Mouse (Mus musculus) kidney, embryonic 16.5 days (tissue): ENCODE data around the gene Elmsan1. TPM values are rescaled to one million over a fixed set of nuclear protein-coding genes. Genes with fewer than 3 reads are reported as not detected.

Experiments
- ATAC-seq: fragments of 200-750 bp; cut with Nextera tagmentation; 2 replicates; pipeline ENCODE4 v1.8.0; 2017; ENCODE audit warnings: moderate TSS enrichment; ENCODE audit not compliant: low FRiP score, low TSS enrichment
- H3K27ac ChIP-seq: fragments of 300-500 bp; sonication (generic); 2 replicates; pipeline ENCODE4 v1.5.1; 2014; ENCODE audit warnings: low read length
- H3K27me3 ChIP-seq: fragments of 300-500 bp; sonication (generic); 2 replicates; pipeline ENCODE4 v1.6.1; 2014; ENCODE audit warnings: low read length, control low read depth, mixed read lengths; ENCODE audit not compliant: insufficient read depth
- H3K36me3 ChIP-seq: fragments of 300-500 bp; sonication (generic); 2 replicates; pipeline ENCODE4 v1.6.1; 2014; ENCODE audit warnings: low read length, control low read depth, mixed read lengths; ENCODE audit not compliant: insufficient read depth
- H3K4me1 ChIP-seq: fragments of 300-500 bp; sonication (generic); 2 replicates; pipeline ENCODE4 v1.6.1; 2014; ENCODE audit warnings: low read length, control low read depth, mixed read lengths; ENCODE audit not compliant: insufficient read depth
- H3K4me2 ChIP-seq: fragments of 300-500 bp; sonication (generic); replicated peaks from 2 replicates; pipeline ENCODE4 v1.6.1; 2014; ENCODE audit warnings: low read depth, low read length
- H3K4me3 ChIP-seq: fragments of 300-500 bp; sonication (generic); 2 replicates; pipeline ENCODE4 v1.5.1; 2014; ENCODE audit warnings: mild to moderate bottlenecking, low read length
- H3K9ac ChIP-seq: fragments of 300-500 bp; sonication (generic); replicated peaks from 2 replicates; pipeline ENCODE4 v1.6.1; 2014; ENCODE audit warnings: low read length
- H3K9me3 ChIP-seq: fragments of 300-500 bp; sonication (generic); 2 replicates; pipeline ENCODE4 v1.6.1; 2016; ENCODE audit warnings: low read length, control low read depth
- WGBS: fragments of 180-500 bp; shearing (Covaris S2); extraction: QIAGEN DNeasy Blood & Tissue Kit; methylation state at CpG from one replicate; pipeline ENCODE4 v1.1.7; 2014; 5-methylcytosine and 5-hydroxymethylcytosine counted together
- polyA plus RNA-seq: library from polyadenylated mRNA; unstranded; fragments of >200 nt; fragmentation: Nextera tagmentation; extraction: Ambion mirVana; gene quantifications from 2 replicates; pipeline ENCODE4 v1.2.1, GENCODE M21; 2015

Elmsan1 gene
- polyA plus RNA-seq, 1 experiment from 2014 or later, result 8.6 TPM

DNA sequence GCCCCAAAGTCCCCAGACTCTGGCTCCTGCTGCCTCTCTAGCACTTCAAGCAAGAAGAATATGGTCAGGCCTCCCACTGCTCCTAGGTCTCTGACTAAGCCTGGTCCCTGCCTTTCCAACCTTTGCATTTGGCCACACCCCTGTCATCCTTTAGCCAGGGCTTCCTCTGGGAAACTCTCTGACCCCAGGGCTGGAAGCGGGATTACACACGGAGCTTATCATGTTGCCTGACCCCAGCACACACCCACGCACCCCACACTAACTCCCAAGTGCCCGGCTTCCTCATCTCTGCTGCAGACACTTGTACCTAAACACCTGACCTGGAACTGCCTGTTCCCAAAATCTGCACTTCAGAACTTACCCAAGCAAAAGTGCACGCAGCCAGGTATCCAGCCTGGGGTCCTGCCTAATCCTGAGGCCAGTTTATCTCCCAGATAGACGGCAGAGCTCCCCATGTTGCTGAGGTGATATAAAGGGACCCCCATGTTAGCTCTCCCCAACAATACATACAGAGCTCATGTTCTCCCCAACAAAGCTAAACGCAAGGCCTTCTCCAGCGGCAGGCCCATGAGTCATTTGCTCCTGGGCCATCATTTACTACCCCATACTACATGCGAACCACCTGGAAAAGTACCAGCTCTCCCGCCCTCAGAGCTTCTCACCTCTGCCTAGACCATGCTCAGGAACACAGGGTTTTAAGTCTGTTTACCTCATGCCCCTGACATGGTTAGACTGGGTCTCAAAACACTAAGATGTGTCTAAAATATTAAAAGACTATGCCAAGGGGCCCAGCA lies 39.8 kb downstream of the Elmsan1 start:
- H3K4me2 ChIP-seq, result no peak overlapping the region
- WGBS, result 53% methylated on average over 10 of the region's 10 CpGs
- ATAC-seq, result no peak
- H3K27me3 ChIP-seq, result no peaks in the 10 kb centered on the region
- H3K36me3 ChIP-seq, result peaks cover under 1% of the 10 kb centered on the region
- H3K9me3 ChIP-seq, result no peaks in the 10 kb centered on the region
- H3K4me1 ChIP-seq, result peaks cover 80% of the 10 kb centered on the region
- H3K4me3 ChIP-seq, result no peak overlapping the region
- H3K27ac ChIP-seq, result 0 out of 2 replicates have a peak overlapping the region, but pooled peaks have one; percentile 13
- no peak overlapping the region for H3K9ac ChIP-seq

DNA sequence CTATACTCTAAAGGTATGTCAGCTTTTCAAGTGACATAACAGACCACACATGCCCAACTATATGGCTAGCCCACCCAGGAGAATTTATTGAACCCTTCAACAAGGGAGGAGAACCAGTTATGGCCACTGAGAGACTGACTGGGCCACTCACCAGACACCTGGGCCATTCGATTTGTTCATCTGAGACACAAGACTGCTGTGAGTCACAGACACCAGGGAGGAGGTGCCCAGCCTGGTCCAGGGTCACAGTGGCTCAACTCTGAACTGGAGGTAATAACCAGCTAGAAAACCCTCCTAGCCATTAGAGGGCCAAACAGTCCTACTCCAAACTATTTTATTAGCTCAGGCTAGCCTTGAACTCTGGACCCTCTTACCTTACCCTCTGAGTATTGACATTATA lies 40.6 kb downstream of the Elmsan1 start:
- Histone ChIP-seq H3K4me3 (no peak overlapping the region), H3K4me1 (peaks cover 84% of the 10 kb centered on the region), H3K27ac (no peak overlapping the region), H3K9ac (no peak overlapping the region), H3K9me3 (no peaks in the 10 kb centered on the region), H3K36me3 (peaks cover 8% of the 10 kb centered on the region), H3K27me3 (no peaks in the 10 kb centered on the region), H3K4me2 (no peak overlapping the region)
- WGBS, result 39% methylated on average over 1 of the region's 1 CpGs
- ATAC-seq, result no peak

DNA sequence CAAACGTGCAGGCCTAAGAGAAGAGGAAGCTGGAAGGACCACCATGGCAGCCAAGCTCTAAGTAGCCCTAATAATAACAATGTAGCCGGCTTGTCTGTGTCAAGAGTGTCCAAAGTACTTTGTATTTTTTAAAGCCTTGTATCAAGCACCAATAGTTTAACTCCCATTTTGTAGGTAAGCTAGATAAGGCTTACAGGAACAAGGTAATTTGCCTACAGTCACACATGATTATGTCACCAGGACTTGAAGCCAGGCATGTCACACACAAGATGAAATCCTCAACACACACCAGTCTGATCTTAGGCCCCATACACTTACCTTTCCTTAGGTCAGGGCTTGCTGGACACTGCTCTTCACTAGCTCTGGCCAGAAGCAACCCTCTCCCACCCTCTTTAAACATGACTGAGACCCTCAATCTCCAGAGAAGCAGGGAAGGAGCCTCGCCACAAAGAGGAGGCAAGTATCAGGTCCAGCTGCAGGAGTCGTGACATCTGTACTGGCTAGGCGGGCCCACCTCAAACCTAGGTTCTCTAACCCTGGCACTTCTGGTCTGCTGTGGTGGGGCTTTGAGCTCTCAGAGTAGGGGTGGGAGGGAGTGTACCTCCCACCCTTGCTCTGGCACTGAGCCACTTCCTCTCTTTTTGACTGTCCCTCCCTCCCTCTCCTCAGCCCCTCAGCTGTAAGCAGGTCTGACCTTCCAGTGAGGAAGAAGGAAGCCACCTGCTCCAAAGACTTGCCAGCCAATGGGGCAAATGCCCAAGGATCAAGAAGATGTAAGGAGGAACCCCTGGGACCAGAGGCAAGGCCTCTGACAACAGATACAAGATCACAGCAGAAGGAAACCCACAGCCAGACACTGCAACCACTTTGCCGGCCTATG lies 41.6 kb downstream of the Elmsan1 start:
- Histone ChIP-seq H3K27ac (peak overlapping the region; percentile 92), H3K9ac (0 out of 2 replicates have a peak overlapping the region, but pooled peaks have one; percentile 78), H3K4me3 (no peak overlapping the region), H3K36me3 (peaks cover 16% of the 10 kb centered on the region), H3K4me1 (peaks cover 83% of the 10 kb centered on the region), H3K27me3 (no peaks in the 10 kb centered on the region), H3K4me2 (0 out of 2 replicates have a peak overlapping the region, but pooled peaks have one; percentile 76), H3K9me3 (no peaks in the 10 kb centered on the region)
- ATAC-seq, result no peak
- 47% methylated on average over 6 of the region's 6 CpGs for WGBS

DNA sequence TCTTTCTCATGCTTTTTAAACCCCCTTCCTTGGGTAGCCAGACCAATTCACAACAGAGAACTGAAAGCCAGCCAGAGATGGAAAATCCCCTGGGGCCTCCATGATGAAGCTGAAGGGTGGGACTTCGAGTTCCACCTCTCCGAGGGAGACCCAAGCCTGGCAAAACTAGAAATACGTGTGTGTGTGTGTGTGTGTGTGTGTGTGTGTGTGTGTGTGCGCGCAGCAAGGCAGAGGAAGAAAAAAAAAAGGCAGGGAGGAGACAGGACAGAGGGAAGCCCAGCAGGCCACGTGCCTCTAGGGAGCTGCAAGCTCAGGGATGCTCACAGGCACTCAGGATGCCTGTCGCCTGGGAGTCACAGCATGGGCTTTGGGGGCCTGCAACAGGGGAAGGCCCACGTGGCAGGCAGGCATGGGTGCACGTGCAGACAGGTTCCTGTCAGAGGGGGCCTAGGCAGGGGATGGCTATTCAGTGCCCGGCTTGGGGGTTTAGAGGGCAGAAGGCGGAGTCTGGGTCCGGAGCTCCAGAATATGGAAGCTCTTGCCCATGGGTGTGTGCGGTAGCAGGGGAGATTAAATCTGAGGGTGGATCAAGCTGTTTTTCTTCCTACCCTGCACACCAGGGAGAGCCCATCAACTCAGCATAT lies 42.4 kb downstream of the Elmsan1 start:
- WGBS, result 13% methylated on average over 13 of the region's 13 CpGs
- ATAC-seq, result peak; percentile 28; the same call in 1 of the 2 replicates
- Histone ChIP-seq H3K9me3 (no peaks in the 10 kb centered on the region), H3K36me3 (peaks cover 23% of the 10 kb centered on the region), H3K9ac (peak overlapping the region; percentile 78), H3K4me1 (peaks cover 74% of the 10 kb centered on the region), H3K27ac (peak overlapping the region; percentile 92), H3K4me3 (peak overlapping the region; percentile 51), H3K4me2 (peak overlapping the region; percentile 76), H3K27me3 (no peaks in the 10 kb centered on the region)

DNA sequence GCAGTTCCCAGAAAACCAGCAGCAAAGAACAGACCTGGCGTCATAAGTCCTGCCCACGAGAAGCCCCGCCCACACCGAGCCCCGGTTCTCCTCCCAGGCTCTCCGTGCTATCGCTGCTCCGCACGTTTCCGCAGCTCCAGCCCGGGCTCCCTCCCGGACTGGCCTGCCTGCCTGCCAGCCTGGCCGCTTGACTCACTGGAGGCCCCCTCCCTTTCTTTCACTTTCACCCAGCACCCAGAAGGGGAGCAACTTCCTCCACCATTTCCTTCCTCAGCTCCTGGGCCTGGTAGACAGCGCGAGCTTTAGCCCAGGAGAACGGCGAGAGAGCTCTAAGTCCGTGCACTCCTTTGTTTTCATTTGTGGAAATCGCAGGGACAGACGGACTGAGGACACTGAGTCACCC lies 43.0 kb downstream of the Elmsan1 start:
- H3K9me3 ChIP-seq, result no peaks in the 10 kb centered on the region
- H3K4me2 ChIP-seq, result peak overlapping the region; percentile 76
- peak overlapping the region; percentile 92 for H3K27ac ChIP-seq
- H3K27me3 ChIP-seq, result no peaks in the 10 kb centered on the region
- ATAC-seq, result peak; percentile 78
- peaks cover 68% of the 10 kb centered on the region for H3K4me1 ChIP-seq
- peak overlapping the region; percentile 78 for H3K9ac ChIP-seq
- peaks cover 25% of the 10 kb centered on the region for H3K36me3 ChIP-seq
- 1% methylated on average over 20 of the region's 20 CpGs for WGBS
- H3K4me3 ChIP-seq, result peak overlapping the region; percentile 51

DNA sequence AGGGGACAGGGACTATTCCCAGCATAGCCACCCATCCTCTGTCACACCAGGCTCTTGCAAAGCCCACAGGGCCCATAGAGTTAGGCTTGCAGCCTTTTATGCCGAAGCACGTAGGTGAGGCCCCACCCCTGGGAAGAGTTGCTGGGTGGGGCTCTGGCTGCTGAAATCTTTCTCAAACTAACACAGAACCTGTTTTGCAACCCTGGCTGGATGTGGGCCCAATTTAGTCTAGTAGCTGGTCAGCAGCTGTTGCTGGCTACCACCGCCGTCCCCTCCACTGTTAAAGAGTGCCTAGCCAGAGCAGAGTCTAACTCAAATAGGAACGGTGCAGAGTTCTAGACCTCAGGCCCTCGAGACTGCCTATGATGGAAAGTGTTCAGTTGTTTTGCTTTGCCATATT lies 43.8 kb downstream of the Elmsan1 start:
- Histone ChIP-seq H3K9ac (peak overlapping the region; percentile 37; the same call in 1 of the 2 replicates), H3K27ac (peak overlapping the region; percentile 92), H3K27me3 (no peaks in the 10 kb centered on the region), H3K9me3 (no peaks in the 10 kb centered on the region), H3K4me1 (peaks cover 60% of the 10 kb centered on the region), H3K4me2 (peak overlapping the region; percentile 76), H3K36me3 (peaks cover 25% of the 10 kb centered on the region), H3K4me3 (0 out of 2 replicates have a peak overlapping the region, but pooled peaks have one; percentile 51)
- WGBS, result 61% methylated on average over 6 of the region's 6 CpGs
- ATAC-seq, result peak; percentile 29; the same call in 1 of the 2 replicates

DNA sequence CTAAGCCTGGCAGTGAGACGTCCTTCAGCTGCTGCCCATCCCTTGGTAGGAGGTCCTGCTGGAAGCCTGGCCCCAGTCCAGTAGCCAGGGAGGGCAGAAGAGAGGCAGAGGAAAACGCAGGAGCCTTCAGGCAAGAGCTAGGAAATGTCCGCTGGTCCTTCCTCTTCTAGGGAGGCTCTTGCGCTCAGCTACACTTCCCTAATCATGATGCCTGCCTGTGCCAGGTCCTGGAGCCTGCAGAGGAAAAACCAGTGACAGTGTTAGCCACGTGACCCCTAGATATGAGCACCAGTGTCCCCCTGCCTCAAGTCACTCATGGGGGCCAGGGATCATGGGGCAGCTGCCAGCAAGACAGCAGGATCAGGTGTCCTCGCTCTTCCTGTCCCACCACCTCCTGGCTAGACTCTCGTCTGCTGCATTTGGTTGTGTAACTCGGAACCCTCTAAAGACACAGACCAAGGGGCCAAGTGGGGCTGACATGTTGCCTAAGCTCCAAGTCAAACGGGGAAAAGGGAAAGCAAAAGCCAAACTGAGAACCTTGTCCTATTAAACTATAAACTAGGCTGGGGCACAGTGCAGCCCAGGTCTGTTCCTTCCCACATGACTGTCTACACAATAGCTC lies 44.4 kb downstream of the Elmsan1 start:
- Histone ChIP-seq H3K4me2 (no peak overlapping the region), H3K9me3 (no peaks in the 10 kb centered on the region), H3K4me1 (peaks cover 58% of the 10 kb centered on the region), H3K4me3 (no peak overlapping the region), H3K27me3 (no peaks in the 10 kb centered on the region), H3K27ac (peak overlapping the region; percentile 92), H3K9ac (peak overlapping the region; percentile 37), H3K36me3 (peaks cover 25% of the 10 kb centered on the region)
- WGBS, result 60% methylated on average over 9 of the region's 9 CpGs
- no peak; the same call in 1 of the 2 replicates for ATAC-seq

DNA sequence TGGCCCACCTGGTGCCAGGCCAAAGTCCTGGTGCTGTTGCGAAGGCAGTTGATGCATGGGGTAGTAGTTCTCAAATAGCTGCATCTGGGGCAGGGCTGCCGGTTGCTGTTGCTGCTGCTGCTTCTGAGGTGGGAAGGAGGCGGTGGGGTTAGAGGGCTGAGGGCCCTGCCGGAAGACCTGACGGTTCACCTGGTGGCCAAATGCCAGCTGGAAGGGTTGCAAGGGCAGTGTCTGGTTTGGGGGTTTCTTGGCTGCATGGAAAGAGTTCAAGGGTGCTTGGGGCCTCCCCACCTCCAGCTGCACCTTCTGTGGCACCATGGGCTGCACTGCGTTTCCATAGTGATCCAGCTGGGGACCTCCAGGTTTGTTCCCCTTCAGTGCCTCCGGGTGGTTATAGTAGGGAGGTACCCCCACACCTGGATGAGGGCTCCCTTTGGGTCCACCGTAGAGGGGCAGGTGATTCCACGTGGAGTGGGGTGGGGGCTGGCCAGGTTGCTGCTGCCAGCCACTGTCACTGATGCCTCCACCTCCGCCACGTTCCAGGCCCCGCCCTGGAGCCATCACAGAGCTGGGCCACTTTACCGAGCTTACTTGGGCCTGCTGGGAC lies 45.3 kb downstream of the Elmsan1 start:
- H3K4me2 ChIP-seq, result no peak overlapping the region
- peak overlapping the region; percentile 25; the same call in 1 of the 2 replicates for H3K27ac ChIP-seq
- peaks cover 49% of the 10 kb centered on the region for H3K4me1 ChIP-seq
- H3K4me3 ChIP-seq, result no peak overlapping the region
- 92% methylated on average over 13 of the region's 13 CpGs for WGBS
- H3K27me3 ChIP-seq, result no peaks in the 10 kb centered on the region
- H3K36me3 ChIP-seq, result peaks cover 25% of the 10 kb centered on the region
- no peaks in the 10 kb centered on the region for H3K9me3 ChIP-seq
- no peak overlapping the region for H3K9ac ChIP-seq
- no peak for ATAC-seq

DNA sequence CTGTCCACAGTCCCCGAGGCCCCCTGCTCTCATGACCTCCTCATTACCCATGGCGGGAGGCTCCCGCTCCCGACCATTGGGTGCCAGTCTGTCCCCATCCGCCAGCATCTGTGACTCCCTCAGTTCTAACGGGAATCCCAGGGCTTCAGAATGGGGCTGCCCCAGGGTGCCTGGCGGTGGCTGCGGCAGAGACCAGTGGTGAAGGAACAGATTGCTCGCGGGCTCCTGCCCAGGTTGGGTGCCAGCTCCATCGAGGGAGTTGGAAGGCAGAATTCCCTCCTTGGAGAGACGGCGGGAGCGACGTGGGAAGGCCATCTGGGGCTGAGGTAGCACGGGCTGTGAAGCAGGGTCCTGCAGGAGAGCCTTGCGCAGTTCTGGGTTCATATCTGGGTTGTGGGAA lies 45.8 kb downstream of the Elmsan1 start:
- Histone ChIP-seq H3K4me1 (peaks cover 44% of the 10 kb centered on the region), H3K4me2 (no peak overlapping the region), H3K27me3 (no peaks in the 10 kb centered on the region), H3K9me3 (no peaks in the 10 kb centered on the region), H3K27ac (no peak overlapping the region), H3K36me3 (peaks cover 25% of the 10 kb centered on the region), H3K4me3 (no peak overlapping the region), H3K9ac (no peak overlapping the region)
- no peak for ATAC-seq
- 95% methylated on average over 17 of the region's 17 CpGs for WGBS
